Mouse (Mus musculus) right cerebral cortex, postnatal 14 days (tissue): ENCODE data around the gene Lcn11.

Experiments
- DNase-seq: peaks from one replicate; pipeline ENCODE4 v3.0.0; 2022

The Lcn11 gene

DNA sequence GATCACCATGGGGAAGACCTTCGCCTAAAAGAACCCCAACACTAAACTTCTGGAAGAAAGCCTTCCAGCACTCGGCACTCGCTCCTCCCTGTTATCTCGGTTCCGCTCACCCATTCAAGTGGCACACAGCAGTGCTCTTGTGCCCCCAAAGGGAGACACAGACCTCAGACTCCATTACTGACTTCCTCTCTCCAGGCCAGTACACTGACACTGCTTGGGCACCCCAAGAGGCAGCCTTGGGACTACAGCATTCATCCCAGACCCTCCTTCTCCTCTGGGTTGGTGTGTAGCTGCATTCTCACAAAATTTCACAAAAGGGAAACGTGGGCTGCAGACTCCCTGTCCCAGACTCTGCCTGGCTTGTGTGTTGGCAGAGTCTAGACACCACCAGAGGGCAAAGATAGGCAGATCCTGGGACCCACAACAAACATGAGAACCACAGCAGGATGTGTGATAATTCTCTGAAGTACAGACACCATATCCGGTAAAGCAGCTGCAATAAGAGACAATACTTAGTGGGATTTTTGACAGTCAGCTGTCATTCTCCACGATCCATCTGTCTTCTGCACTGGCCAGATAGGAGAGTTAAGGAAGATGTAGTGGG lies 51.6 kb downstream of the Lcn11 start:
- DNase-seq, result no peak
